Mouse (Mus musculus) cerebellum, postnatal 25 days (tissue): ENCODE measurements around the gene P4htm.

Experiments
- DNase-seq, 2 experiments: peaks; one replicate each; pipeline ENCODE4 v3.0.0; 2021; ENCODE audit warnings: mixed read lengths in 2 of 2

P4htm gene

GRCm38 (mm10) chr9:108546875-108547274 is 50.6 kb downstream of the P4htm start:
- DNase-seq: no peak

DNA sequence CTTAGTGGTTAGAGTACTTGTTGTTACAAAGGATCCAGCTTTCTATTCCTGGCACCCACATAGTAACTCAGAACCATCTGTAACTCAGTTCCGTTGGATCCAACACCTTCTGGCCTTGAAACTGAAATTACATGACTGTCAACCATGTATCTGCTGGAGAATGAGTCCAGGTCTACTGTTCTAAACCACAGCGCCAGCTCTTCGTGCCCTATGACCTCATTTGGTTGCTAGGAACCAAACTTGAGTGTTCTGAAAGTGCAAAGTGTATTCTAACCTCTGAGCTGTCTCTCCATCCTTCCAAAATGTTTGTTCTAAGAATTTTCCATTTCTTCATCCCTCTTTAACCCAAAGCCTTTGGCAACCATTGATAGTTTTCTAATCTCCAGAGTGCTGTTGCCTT is 51.5 kb downstream of the P4htm start:
- no peak for DNase-seq

- no peak for DNase-seq
Observed at GRCm38 (mm10) chr9:108540846-108541245, 56.6 kb downstream of the P4htm start.

- DNase-seq: no peak
Observed at GRCm38 (mm10) chr9:108531496-108531895, 66.0 kb downstream of the P4htm start.

DNA sequence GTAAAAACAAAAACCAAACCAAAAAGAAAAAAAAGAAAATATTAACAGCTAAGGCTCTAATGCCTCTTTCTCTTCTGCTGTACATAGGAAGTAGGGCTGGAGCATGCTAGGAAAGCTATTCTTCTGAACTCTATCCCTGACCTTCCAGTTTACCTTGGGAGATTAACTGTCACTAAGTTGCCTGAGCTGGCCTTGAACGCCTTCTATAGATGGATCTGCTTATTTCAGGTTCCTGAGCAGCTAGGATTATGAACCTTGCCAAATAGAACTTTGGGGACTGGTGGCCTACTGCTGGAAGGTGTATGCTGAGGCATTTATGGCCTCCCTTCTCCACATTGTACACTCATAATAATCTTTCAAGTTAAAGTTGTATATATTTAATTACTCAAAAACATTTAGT is 66.5 kb downstream of the P4htm start:
- no peak for DNase-seq
